Mouse (Mus musculus): ENCODE measurements around the gene Gm10837.

Gene Gm10837

DNA sequence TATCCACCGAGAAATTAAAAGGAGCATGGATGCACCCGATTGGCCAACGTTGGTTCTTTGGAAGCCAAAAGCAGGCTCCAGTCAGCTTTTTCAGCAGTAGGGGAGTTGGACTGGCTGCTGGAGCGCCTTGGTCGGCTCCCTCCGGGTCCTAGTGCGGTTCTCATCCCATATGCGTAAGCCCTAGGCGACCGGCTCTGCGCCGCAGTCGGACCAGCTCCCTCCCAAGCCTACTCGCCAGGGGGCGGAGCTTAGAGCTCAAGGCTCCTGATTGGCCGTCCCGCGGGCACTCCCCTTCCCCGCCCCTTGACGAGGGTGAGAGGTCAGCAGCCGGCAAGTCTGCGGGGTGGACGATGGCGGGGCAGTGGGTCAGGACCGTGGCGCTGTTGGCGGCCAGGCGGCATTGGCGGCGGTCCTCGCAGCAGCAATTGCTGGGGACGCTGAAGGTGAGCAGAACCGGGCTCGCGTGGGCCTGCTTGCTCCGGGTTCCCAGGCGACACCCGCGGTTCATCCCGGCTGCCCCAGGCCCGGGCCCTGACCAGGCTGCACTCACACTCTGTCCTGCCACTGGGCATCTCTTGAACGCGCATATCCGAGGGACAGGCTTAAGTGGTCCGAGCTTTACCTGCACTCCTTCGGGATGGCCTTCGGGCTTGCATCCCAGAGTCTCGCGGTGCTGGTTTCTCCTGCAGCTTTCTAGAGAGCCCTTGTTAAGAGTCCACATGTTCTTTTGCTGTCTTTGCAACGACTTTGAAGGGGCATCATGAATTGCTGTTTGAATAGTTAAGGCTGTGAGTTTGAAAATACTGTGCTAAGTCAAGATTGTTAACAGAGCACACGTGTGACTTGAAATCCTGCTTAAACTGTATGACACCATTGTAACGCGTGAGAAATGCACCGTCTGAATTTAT, 43.9 kb downstream of the Gm10837 start, which contains the start of gene Pcca:
Gene Pcca (plus strand): TSS at position 308 of the 908 bp plus-strand sequence.
- DNase-seq (ENCODE audit: low spot score in 2 of 2) = peak; percentile 96 to 98

DNA sequence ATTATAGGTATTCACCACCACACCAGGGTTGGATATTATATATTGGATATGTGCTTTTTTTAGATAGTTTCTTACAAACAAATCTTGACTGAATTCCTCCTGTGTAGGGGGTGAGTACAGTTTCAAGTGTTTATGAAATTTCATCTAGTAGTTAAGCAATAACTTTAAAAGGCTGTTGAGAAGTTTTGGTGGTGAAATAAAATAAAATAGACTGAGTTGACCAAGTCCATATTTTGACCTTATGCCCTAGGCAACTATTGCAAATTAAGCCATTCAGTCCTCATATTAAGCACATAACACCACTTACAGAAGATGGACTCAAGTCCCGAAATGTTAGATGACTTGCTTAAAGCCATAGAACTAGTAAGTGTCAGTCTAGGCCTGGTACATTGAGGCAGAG, 45.6 kb downstream of the Gm10837 start:
- DNase-seq (ENCODE audit: low spot score in 2 of 2) = no peak

Data from frontal cortex, postnatal 36 days (tissue).